Mouse (Mus musculus): ENCODE measurements around the gene Sh3bp5. TPM values are rescaled to one million over a fixed set of nuclear protein-coding genes. Genes with fewer than 3 reads are reported as not detected.

The Sh3bp5 gene
- polyA plus RNA-seq, 2 experiments, result 6.4 to 14.7 TPM

- Histone ChIP-seq H3K27ac (no peak overlapping the region), H3K4me1 (replicated peaks; ENCODE audit: control insufficient read depth in 2 of 2, insufficient read depth in 2 of 2, low read length in 1 of 2) (peaks cover 0 to 3% of the 10 kb centered on the region in 2 experiments; a peak in 3 of 4 replicates), H3K9me3 (ENCODE audit: control insufficient read depth, low read length) (no peaks in the 10 kb centered on the region), H3K27me3 (ENCODE audit: control insufficient read depth, insufficient read depth, low read length) (no peaks in the 10 kb centered on the region), H3K36me3 (replicated peaks; ENCODE audit: control insufficient read depth, insufficient read depth, low read depth) (no peaks in the 10 kb centered on the region), H3K4me2 (ENCODE audit: low read depth) (no peak overlapping the region), H3K4me3 (ENCODE audit: insufficient read depth in 1 of 2, low read depth in 2 of 2, low read length in 2 of 2) (no peak overlapping the region), H3K9ac (replicated peaks) (no peak overlapping the region)
- DNase-seq (ENCODE audit: low read depth in 3 of 3, low spot score in 3 of 3) (no peak), ATAC-seq (ENCODE audit: insufficient read depth) (0 out of 2 replicates have a peak, but pooled peaks have one; percentile 22)
- WGBS (ENCODE audit: insufficient replicate concordance), result 78% methylated on average over 8 of the region's 8 CpGs
- TF ChIP-seq CTCF (IDR thresholded peaks at IDR 0.05; ENCODE audit: low read depth) (no peak), EP300 (IDR thresholded peaks at IDR 0.05; ENCODE audit: low read depth) (no peak)
These were observed 46.3 kb downstream of the Sh3bp5 start for GRCm38 (mm10) chr14:31389421-31390147.

GRCm38 (mm10) chr14:31388086-31388872 is 47.6 kb downstream of the Sh3bp5 start:
- no peak for DNase-seq (ENCODE audit: low read depth in 3 of 3, low spot score in 3 of 3)
- Histone ChIP-seq H3K9me3 (ENCODE audit: control insufficient read depth, low read length) (no peaks in the 10 kb centered on the region), H3K4me3 (ENCODE audit: insufficient read depth in 1 of 2, low read depth in 2 of 2, low read length in 2 of 2) (no peak overlapping the region), H3K4me1 (replicated peaks; ENCODE audit: control insufficient read depth in 2 of 2, insufficient read depth in 2 of 2, low read length in 1 of 2) (peaks cover 0 to 3% of the 10 kb centered on the region in 2 experiments; a peak in 3 of 4 replicates), H3K36me3 (replicated peaks; ENCODE audit: control insufficient read depth, insufficient read depth, low read depth) (no peaks in the 10 kb centered on the region), H3K4me2 (ENCODE audit: low read depth) (no peak overlapping the region), H3K9ac (replicated peaks) (no peak overlapping the region), H3K27ac (no peak overlapping the region), H3K27me3 (ENCODE audit: control insufficient read depth, insufficient read depth, low read length) (no peaks in the 10 kb centered on the region)
- no peak for TF ChIP-seq CTCF (IDR thresholded peaks at IDR 0.05; ENCODE audit: low read depth)
- TF ChIP-seq EP300 (IDR thresholded peaks at IDR 0.05; ENCODE audit: low read depth), result no peak
- WGBS (ENCODE audit: insufficient replicate concordance), result 62% methylated on average over 13 of the region's 13 CpGs
- no peak for ATAC-seq (ENCODE audit: insufficient read depth)

GRCm38 (mm10) chr14:31387301-31387981 is 48.4 kb downstream of the Sh3bp5 start:
- Histone ChIP-seq H3K9me3 (ENCODE audit: control insufficient read depth, low read length) (no peaks in the 10 kb centered on the region), H3K4me3 (ENCODE audit: insufficient read depth in 1 of 2, low read depth in 2 of 2, low read length in 2 of 2) (no peak overlapping the region), H3K27ac (no peak overlapping the region), H3K4me1 (replicated peaks; ENCODE audit: control insufficient read depth in 2 of 2, insufficient read depth in 2 of 2, low read length in 1 of 2) (no peaks in the 10 kb centered on the region; a peak in 2 of 4 replicates), H3K27me3 (ENCODE audit: control insufficient read depth, insufficient read depth, low read length) (no peaks in the 10 kb centered on the region), H3K36me3 (replicated peaks; ENCODE audit: control insufficient read depth, insufficient read depth, low read depth) (no peaks in the 10 kb centered on the region), H3K9ac (replicated peaks) (no peak overlapping the region), H3K4me2 (ENCODE audit: low read depth) (no peak overlapping the region)
- no peak for ATAC-seq (ENCODE audit: insufficient read depth)
- DNase-seq (ENCODE audit: low read depth in 3 of 3, low spot score in 3 of 3), result no peak
- WGBS (ENCODE audit: insufficient replicate concordance), result 38% methylated on average over 11 of the region's 11 CpGs
- TF ChIP-seq EP300 (IDR thresholded peaks at IDR 0.05; ENCODE audit: low read depth), result no peak
- no peak for TF ChIP-seq CTCF (IDR thresholded peaks at IDR 0.05; ENCODE audit: low read depth)

DNA sequence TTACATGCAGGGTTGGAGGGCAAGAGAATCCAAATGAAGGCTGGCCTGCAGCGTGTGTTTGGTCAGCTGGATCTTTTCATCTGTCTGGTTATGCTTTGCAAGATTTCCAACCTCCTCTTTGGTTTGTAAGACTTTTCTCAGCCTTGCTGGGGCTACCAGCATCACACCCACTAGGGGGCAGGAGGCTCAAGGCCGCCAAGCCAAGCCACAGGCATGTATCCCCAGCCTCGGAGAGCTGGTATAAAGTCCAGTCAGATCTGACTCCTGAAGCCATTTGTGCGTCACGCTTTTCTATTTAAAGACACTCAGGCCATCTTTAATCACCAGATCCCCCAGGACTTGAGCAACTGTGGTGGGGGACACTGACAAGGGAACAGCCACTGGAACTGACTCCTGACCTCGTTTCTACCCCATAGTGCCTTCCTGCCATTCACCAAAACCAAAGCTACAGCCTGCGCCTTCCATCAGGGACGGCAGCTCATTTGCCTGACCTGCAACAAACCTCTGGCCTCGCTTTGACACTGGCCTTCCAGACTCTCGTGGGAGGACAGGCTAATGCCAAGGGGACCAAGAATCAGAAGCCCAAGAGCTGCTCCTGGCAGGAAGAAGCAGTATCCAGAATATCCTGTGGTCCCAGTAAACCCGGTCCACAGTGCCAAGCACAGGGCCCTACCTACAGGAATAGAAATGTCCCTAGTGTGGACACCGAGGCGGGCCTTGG is 49.7 kb downstream of the Sh3bp5 start:
- ATAC-seq (ENCODE audit: insufficient read depth), result no peak
- no peaks in the 10 kb centered on the region; a peak in 2 of 4 replicates for H3K4me1 ChIP-seq (replicated peaks; ENCODE audit: control insufficient read depth in 2 of 2, insufficient read depth in 2 of 2, low read length in 1 of 2)
- TF ChIP-seq CTCF (IDR thresholded peaks at IDR 0.05; ENCODE audit: low read depth) (peak; percentile 88), EP300 (IDR thresholded peaks at IDR 0.05; ENCODE audit: low read depth) (no peak)
- peak in 1 of 3 experiments; percentile 33 for DNase-seq (ENCODE audit: low read depth in 3 of 3, low spot score in 3 of 3)
- H3K9me3 ChIP-seq (ENCODE audit: control insufficient read depth, low read length), result no peaks in the 10 kb centered on the region
- H3K9ac ChIP-seq (replicated peaks), result no peak overlapping the region
- H3K4me2 ChIP-seq (ENCODE audit: low read depth), result no peak overlapping the region
- no peak overlapping the region for H3K4me3 ChIP-seq (ENCODE audit: insufficient read depth in 1 of 2, low read depth in 2 of 2, low read length in 2 of 2)
- no peak overlapping the region for H3K27ac ChIP-seq
- no peaks in the 10 kb centered on the region for H3K27me3 ChIP-seq (ENCODE audit: control insufficient read depth, insufficient read depth, low read length)
- 38% methylated on average over 13 of the region's 13 CpGs for WGBS (ENCODE audit: insufficient replicate concordance)
- H3K36me3 ChIP-seq (replicated peaks; ENCODE audit: control insufficient read depth, insufficient read depth, low read depth), result no peaks in the 10 kb centered on the region
